Mouse (Mus musculus): ENCODE data around the gene Sh2d4b. TPM values are rescaled to one million over a fixed set of nuclear protein-coding genes. Genes with fewer than 3 reads are reported as not detected.

The Sh2d4b gene
- polyA plus RNA-seq, 1 experiment from 2014 or later, result 0.69 TPM

DNA sequence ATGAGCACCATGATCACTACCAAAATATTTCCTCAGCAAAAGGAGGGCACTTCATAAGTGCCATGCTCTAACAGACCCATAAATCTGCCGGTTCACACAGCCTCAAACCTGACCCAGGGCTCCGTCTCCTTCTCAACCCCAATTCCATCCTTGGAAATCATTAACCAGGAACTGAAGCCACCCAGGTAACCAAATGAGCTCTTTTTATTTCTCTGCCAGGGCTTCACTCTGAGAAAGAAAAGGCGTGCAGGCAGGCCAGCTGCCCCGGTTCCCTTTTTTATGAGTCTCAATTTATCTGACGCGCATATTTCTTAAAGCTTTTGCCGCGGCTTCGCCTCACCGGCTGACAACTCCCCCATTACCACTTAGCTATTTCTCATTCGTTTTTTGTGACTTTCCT, 63.0 kb downstream of the Sh2d4b start:
- peak overlapping the region; percentile 46; the same call in 1 of the 2 replicates for H3K27ac ChIP-seq (replicated peaks)
- H3K4me1 ChIP-seq, result peaks cover 8% of the 10 kb centered on the region
- ATAC-seq (ENCODE audit: low FRiP score), result no peak
- no peak overlapping the region for H3K4me3 ChIP-seq (replicated peaks)
- H3K4me2 ChIP-seq, result peak overlapping the region; percentile 28
- no peaks in the 10 kb centered on the region for H3K27me3 ChIP-seq (replicated peaks)
- no peaks in the 10 kb centered on the region for H3K36me3 ChIP-seq
- 16% methylated on average over 11 of the region's 11 CpGs for WGBS
- H3K9me3 ChIP-seq (replicated peaks), result no peaks in the 10 kb centered on the region
- H3K9ac ChIP-seq (replicated peaks), result no peak overlapping the region

DNA sequence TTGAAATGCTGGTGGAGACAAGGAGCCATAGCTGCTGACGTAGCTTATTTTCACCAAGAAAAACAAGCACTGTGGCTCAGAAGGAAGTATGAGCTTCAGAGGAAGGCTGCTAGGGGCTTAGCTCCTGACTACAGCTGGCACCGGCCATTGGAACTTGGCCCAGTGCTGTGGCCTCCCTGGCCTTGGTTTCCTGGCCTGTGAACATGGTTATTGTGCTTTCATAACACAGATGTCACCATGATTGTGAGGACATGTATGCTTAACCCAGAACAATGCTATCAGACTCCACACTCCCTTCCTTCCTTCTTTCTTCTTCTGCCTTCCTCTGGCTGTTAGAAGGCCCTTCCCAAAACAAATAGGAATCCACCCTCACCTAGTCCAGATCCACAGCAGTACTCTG, 75.0 kb downstream of the Sh2d4b start:
- no peaks in the 10 kb centered on the region for H3K9me3 ChIP-seq (replicated peaks)
- H3K4me1 ChIP-seq, result no peaks in the 10 kb centered on the region
- ATAC-seq (ENCODE audit: low FRiP score), result no peak
- H3K27ac ChIP-seq (replicated peaks), result no peak overlapping the region
- H3K36me3 ChIP-seq, result no peaks in the 10 kb centered on the region
- H3K4me2 ChIP-seq, result no peak overlapping the region
- WGBS, result 86% methylated on average over 2 of the region's 2 CpGs
- no peak overlapping the region for H3K4me3 ChIP-seq (replicated peaks)
- H3K27me3 ChIP-seq (replicated peaks), result no peaks in the 10 kb centered on the region
- no peak overlapping the region for H3K9ac ChIP-seq (replicated peaks)

- no peak for ATAC-seq (ENCODE audit: low FRiP score)
- Histone ChIP-seq H3K9me3 (replicated peaks) (no peaks in the 10 kb centered on the region), H3K27ac (replicated peaks) (no peak overlapping the region), H3K4me3 (replicated peaks) (no peak overlapping the region), H3K36me3 (no peaks in the 10 kb centered on the region), H3K9ac (replicated peaks) (no peak overlapping the region), H3K4me2 (no peak overlapping the region), H3K27me3 (replicated peaks) (no peaks in the 10 kb centered on the region), H3K4me1 (no peaks in the 10 kb centered on the region)
- 86% methylated on average over 5 of the region's 5 CpGs for WGBS
Observed at GRCm38 (mm10) chr14:40816715-40817114, 76.4 kb downstream of the Sh2d4b start.

DNA sequence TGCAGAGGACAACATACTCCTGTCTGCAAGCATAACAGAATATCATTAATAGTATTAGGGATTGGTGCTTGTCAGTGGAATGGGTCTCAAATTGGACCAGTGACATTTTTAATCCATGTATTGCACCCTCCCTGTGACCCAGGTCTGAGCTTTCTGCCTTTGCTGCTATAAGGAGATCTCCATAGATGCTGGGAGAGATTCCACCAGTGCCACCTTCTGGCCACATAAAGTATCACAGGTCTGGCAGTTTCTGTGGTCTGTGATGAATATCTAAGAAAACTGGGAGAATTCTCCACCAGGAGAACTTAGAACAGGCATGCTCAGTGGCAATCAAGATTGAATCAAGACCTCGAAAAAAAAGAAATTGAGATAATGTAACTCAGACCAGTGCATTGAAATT, 101.5 kb downstream of the Sh2d4b start:
- H3K4me3 ChIP-seq (replicated peaks), result no peak overlapping the region
- no peak for ATAC-seq (ENCODE audit: low FRiP score)
- H3K27me3 ChIP-seq (replicated peaks), result no peaks in the 10 kb centered on the region
- no peaks in the 10 kb centered on the region for H3K4me1 ChIP-seq
- no peak overlapping the region for H3K9ac ChIP-seq (replicated peaks)
- no peaks in the 10 kb centered on the region for H3K36me3 ChIP-seq
- no peak overlapping the region for H3K4me2 ChIP-seq
- no peaks in the 10 kb centered on the region for H3K9me3 ChIP-seq (replicated peaks)
- 55% methylated on average over 1 of the region's 1 CpGs for WGBS
- H3K27ac ChIP-seq (replicated peaks), result no peak overlapping the region

DNA sequence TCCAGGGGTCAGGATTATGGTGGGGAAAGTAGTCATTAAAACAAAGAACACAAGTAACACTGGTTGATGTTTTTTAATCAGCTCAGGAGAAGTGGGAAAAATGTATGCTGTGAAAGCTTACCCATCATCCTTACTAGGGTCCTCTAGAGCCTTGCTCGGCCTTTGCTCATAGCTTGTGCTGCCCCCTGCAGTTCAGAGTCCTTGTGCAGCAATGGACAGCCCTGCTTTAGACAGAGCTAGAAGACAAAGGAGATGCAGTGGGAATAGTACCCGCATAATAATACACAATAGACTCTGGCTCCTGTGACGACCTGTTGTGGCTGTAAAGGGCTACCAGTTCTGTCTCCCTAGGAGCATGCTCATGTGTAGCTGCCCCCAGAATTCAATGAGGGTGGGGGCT, 104.0 kb downstream of the Sh2d4b start:
- 21% methylated on average over 3 of the region's 3 CpGs for WGBS
- H3K9me3 ChIP-seq (replicated peaks), result no peaks in the 10 kb centered on the region
- no peak for ATAC-seq (ENCODE audit: low FRiP score)
- no peak overlapping the region for H3K4me2 ChIP-seq
- no peaks in the 10 kb centered on the region for H3K27me3 ChIP-seq (replicated peaks)
- H3K36me3 ChIP-seq, result no peaks in the 10 kb centered on the region
- no peak overlapping the region for H3K4me3 ChIP-seq (replicated peaks)
- no peak overlapping the region for H3K9ac ChIP-seq (replicated peaks)
- H3K4me1 ChIP-seq, result no peaks in the 10 kb centered on the region
- H3K27ac ChIP-seq (replicated peaks), result no peak overlapping the region

DNA sequence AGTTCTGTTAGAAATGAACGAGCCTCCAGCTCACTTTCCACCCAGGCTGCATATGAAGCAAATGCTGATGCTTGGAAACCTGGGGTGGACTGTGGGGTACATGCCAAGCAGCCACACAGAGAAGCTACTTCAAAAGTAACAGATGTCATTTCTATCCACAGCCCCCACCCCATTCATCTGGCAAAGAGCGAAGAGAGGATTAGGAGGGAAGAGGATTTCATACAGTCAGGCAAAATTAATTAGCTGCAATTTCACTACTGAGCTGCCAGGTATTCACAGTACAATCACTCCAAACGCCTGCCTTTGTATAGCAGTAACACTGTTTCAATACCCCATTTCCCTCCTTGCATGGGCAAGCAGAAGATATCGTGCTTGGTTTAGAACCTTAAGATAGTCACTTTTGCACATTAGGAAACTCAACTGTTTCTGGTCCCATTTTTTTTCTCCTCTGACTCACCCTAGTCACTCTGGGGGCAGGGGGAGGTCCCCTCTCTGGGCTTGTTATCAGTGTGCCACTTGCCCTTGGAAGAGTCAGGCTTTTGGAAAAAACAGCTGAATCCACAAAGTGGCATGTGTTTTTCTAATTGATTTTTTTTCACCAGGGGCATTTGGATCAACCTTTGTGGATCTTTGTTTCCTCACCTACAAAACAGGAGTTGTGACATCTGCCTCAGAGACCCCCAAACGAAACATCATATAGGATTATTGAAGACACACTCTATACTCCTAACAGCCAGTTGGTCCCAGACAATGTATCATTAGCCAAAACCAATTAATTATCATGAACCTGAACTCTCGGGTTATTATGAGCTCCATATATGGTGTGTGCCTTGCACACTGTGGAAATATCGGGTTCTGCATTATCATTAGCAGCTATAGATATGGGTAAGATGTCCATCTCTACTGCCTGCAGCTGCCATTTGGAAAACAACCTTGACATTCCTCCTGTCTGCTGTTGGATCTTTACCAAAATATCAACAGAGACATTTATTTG, 123.7 kb downstream of the Sh2d4b start:
- no peak for ATAC-seq (ENCODE audit: low FRiP score)
- WGBS, result 67% methylated on average over 7 of the region's 7 CpGs
- H3K4me2 ChIP-seq, result no peak overlapping the region

More for the DNA sequence above, 123.7 kb downstream of the Sh2d4b start:
- Histone ChIP-seq H3K36me3 (no peaks in the 10 kb centered on the region), H3K27ac (replicated peaks) (no peak overlapping the region), H3K4me3 (replicated peaks) (no peak overlapping the region), H3K9ac (replicated peaks) (no peak overlapping the region), H3K4me1 (no peaks in the 10 kb centered on the region), H3K27me3 (replicated peaks) (no peaks in the 10 kb centered on the region), H3K9me3 (replicated peaks) (no peaks in the 10 kb centered on the region)

Other genes with a start within 250 kb of the Sh2d4b start
- gene Tspan14, start 73.5 kb upstream of the Sh2d4b start, polyA plus RNA-seq (2015; fragmentation: Nextera tagmentation; extraction: Ambion mirVana), result 45.5 and 53.0 TPM in 2 replicates
- 93.2 and 96.7 TPM in 2 replicates for gene Fam213a, start 120.5 kb upstream of the Sh2d4b start, polyA plus RNA-seq (2015; fragmentation: Nextera tagmentation; extraction: Ambion mirVana)
- gene Dydc2, start 175.9 kb upstream of the Sh2d4b start, polyA plus RNA-seq (2015; fragmentation: Nextera tagmentation; extraction: Ambion mirVana), result 0.32 and 0.38 TPM in 2 replicates
- gene Dydc1, start 179.6 kb upstream of the Sh2d4b start, polyA plus RNA-seq (2015; fragmentation: Nextera tagmentation; extraction: Ambion mirVana), result 0.18 TPM in 1 of 2 replicates, not detected in the other
- gene Mat1a, start 211.8 kb upstream of the Sh2d4b start, polyA plus RNA-seq (2015; fragmentation: Nextera tagmentation; extraction: Ambion mirVana), result 0.09 TPM in 1 of 2 replicates, not detected in the other
- not detected in 2 replicates for gene Sftpa1, start 238.5 kb upstream of the Sh2d4b start, polyA plus RNA-seq (2015; fragmentation: Nextera tagmentation; extraction: Ambion mirVana)

All from neural tube, embryonic 15.5 days (tissue).